In genomic region chr9:97322120-97322519, GRCm38 (mm10) we compare ENCODE assay signal across 20 mouse cellular contexts. TPM values are rescaled to one million over a fixed set of nuclear protein-coding genes. Genes with fewer than 3 reads are reported as not detected.
"Had no signal": no experiment of that assay in that cellular context is flagged by ENCODE, and none has a peak within 500 bp of the region (broad histone marks: within the 10 kb centered on the region; RNA-seq: fewer than 3 reads in every experiment).

No protein-coding gene starts in this region.

- H3K4me2 ChIP-seq: intestine, embryonic 15.5 days; liver, embryonic 11.5 days; liver, embryonic 15.5 days; stomach, embryonic 15.5 days had no signal

- DNase-seq: kidney, adult 18-20 months; kidney, postnatal 10 days; kidney, postnatal 4 days; lung, adult 2 months; right cerebral cortex, postnatal 14 days had no signal

- H3K4me1 ChIP-seq: intestine, embryonic 15.5 days; limb, embryonic 10.5 days; liver, embryonic 15.5 days; stomach, embryonic 15.5 days had no signal

- ATAC-seq: intestine, embryonic 15.5 days; lung, postnatal 0 days had no signal

- H3K36me3 ChIP-seq: intestine, embryonic 15.5 days; limb, embryonic 10.5 days; liver, embryonic 15.5 days; stomach, embryonic 15.5 days had no signal

- H3K27me3 ChIP-seq: intestine, embryonic 15.5 days; liver, embryonic 15.5 days; stomach, embryonic 15.5 days had no signal

- H3K9ac ChIP-seq: intestine, embryonic 15.5 days; liver, embryonic 15.5 days; stomach, embryonic 15.5 days had no signal

- H3K9me3 ChIP-seq: intestine, embryonic 15.5 days; limb, embryonic 10.5 days; liver, embryonic 15.5 days; stomach, embryonic 15.5 days had no signal

- H3K27ac ChIP-seq: intestine, embryonic 15.5 days; left cerebral cortex, adult 2 months; limb, embryonic 10.5 days; liver, embryonic 15.5 days; stomach, embryonic 15.5 days had no signal

- H3K4me3 ChIP-seq: intestine, embryonic 15.5 days; left cerebral cortex, adult 2 months; limb, embryonic 10.5 days; liver, embryonic 15.5 days; stomach, embryonic 15.5 days had no signal

RNA-seq across cellular contexts. Expression of gene Trim42, which starts 47.6 kb away (rescaled TPM):
- total RNA-seq: layer of hippocampus, adult 8-10 months; left cerebral cortex, adult 2 months; left cerebral cortex, postnatal 14 days; megakaryocyte progenitor cell, adult 5-6 weeks had no signal
- polyA plus RNA-seq: intestine, embryonic 15.5 days; kidney, embryonic 14.5 days; limb, embryonic 10.5 days; limb, embryonic 14.5 days; liver, embryonic 11.5 days; liver, embryonic 15.5 days; lung, adult 2 months; lung, postnatal 0 days; neural tube, embryonic 11.5 days; spleen, adult 2 months; stomach, embryonic 15.5 days; urinary bladder, adult 2 months had no signal
